Mouse (Mus musculus) granulocyte monocyte progenitor cell, adult 5-6 weeks (primary cell): ENCODE data around the gene Rnf217. TPM values are rescaled to one million over a fixed set of nuclear protein-coding genes. Genes with fewer than 3 reads are reported as not detected.

Experiments
- ATAC-seq: replicated peaks from 2 replicates; pipeline ENCODE4 v1.8.0; 2016; ENCODE audit warnings: mild to moderate bottlenecking, moderate TSS enrichment, inconsistent platforms; ENCODE audit not compliant: poor library complexity, severe bottlenecking
- total RNA-seq, 2 experiments: library from RNA; stranded (forward) in 1 of 2; stranded (reverse) in 1 of 2; fragments of 200-712, 200-1000 nt in 1 of 2; fragments of >200 nt in 1 of 2; fragmentation: Nextera tagmentation in 1 of 2; gene quantifications; 2 replicates each; pipeline ENCODE4 v1.2.3; 2014 to 2017

Rnf217 gene
- total RNA-seq (2014; fragmentation: Nextera tagmentation) (3.7 and 4.3 TPM in 2 replicates), total RNA-seq (2017) (2.1 and 3.0 TPM in 2 replicates)

GRCm38 (mm10) chr10:31609066-31609961 is at the start of gene Rnf217:
Gene Rnf217 (minus strand): TSS chr10:31609184.
- peak; percentile 61 for ATAC-seq

- ATAC-seq = peak; percentile 59
Observed at GRCm38 (mm10) chr10:31647270-31647669, 38.3 kb upstream of the Rnf217 start.

GRCm38 (mm10) chr10:31646083-31646482 is 37.1 kb upstream of the Rnf217 start:
- ATAC-seq = no peak

GRCm38 (mm10) chr10:31635098-31635497 is 26.1 kb upstream of the Rnf217 start:
- ATAC-seq = peak; percentile 58

GRCm38 (mm10) chr10:31632005-31632404 is 23.0 kb upstream of the Rnf217 start:
- ATAC-seq = no peak

GRCm38 (mm10) chr10:31615355-31615754 is 6.4 kb upstream of the Rnf217 start:
- no peak for ATAC-seq

- ATAC-seq = no peak
Observed at GRCm38 (mm10) chr10:31614111-31614510, 5.1 kb upstream of the Rnf217 start.

- peak; percentile 36 for ATAC-seq
Observed at GRCm38 (mm10) chr10:31608441-31609065, 431 bp downstream of the Rnf217 start.

GRCm38 (mm10) chr10:31606981-31607867 is 1.8 kb downstream of the Rnf217 start:
- peak; percentile 39 for ATAC-seq

GRCm38 (mm10) chr10:31603855-31604254 is 5.1 kb downstream of the Rnf217 start:
- no peak for ATAC-seq

GRCm38 (mm10) chr10:31600116-31600515 is 8.9 kb downstream of the Rnf217 start:
- ATAC-seq = peak; percentile 92

GRCm38 (mm10) chr10:31597886-31598285 is 11.1 kb downstream of the Rnf217 start:
- no peak for ATAC-seq

- no peak for ATAC-seq
Observed at GRCm38 (mm10) chr10:31596804-31597203, 12.2 kb downstream of the Rnf217 start.

GRCm38 (mm10) chr10:31595326-31595725 is 13.7 kb downstream of the Rnf217 start:
- no peak for ATAC-seq

- peak; percentile 98 for ATAC-seq
Observed at GRCm38 (mm10) chr10:31592741-31593524, 16.1 kb downstream of the Rnf217 start.

- ATAC-seq = no peak
Observed at GRCm38 (mm10) chr10:31592095-31592740, 16.8 kb downstream of the Rnf217 start.

GRCm38 (mm10) chr10:31580722-31581121 is 28.3 kb downstream of the Rnf217 start:
- ATAC-seq = no peak

GRCm38 (mm10) chr10:31580073-31580472 is 28.9 kb downstream of the Rnf217 start:
- ATAC-seq = no peak

GRCm38 (mm10) chr10:31573267-31573666 is 35.7 kb downstream of the Rnf217 start:
- no peak for ATAC-seq
